Mouse (Mus musculus) layer of hippocampus, postnatal 14 days (tissue): Measurements from ENCODE around the gene Olfr983. TPM values are rescaled to one million over a fixed set of nuclear protein-coding genes. Genes with fewer than 3 reads are reported as not detected.

ENCODE experiments used
- DNase-seq, 2 experiments: peaks; one replicate each; pipeline ENCODE4 v3.0.0; 2021 to 2022; ENCODE audit warnings: low spot score in 2 of 2, mixed read lengths in 1 of 2
- long read RNA-seq, 2 experiments: library from polyadenylated mRNA; stranded (forward); transcript quantifications; one replicate each; pipeline ENCODE4 v2.0.0; 2021
- total RNA-seq, 2 experiments: library from RNA; stranded (reverse); gene quantifications; 2 replicates each; pipeline ENCODE4 v1.2.3; 2021

The Olfr983 gene
- total RNA-seq, result not detected
- long read RNA-seq, experiment 1, result 0 reads
- long read RNA-seq, experiment 2, result 0 reads

- no peak for DNase-seq
Measured at GRCm38 (mm10) chr9:40093495-40093894, at the start of gene Olfr983. Olfr983 (minus strand) TSS chr9:40093595.

GRCm38 (mm10) chr9:40141544-40141943, 48.1 kb upstream of the Olfr983 start:
- no peak for DNase-seq

GRCm38 (mm10) chr9:40139484-40139883, 46.1 kb upstream of the Olfr983 start:
- no peak for DNase-seq

- no peak for DNase-seq
Measured at GRCm38 (mm10) chr9:40136987-40137688, 43.7 kb upstream of the Olfr983 start.

GRCm38 (mm10) chr9:40130556-40130955, 37.2 kb upstream of the Olfr983 start:
- DNase-seq, result no peak

GRCm38 (mm10) chr9:40130084-40130483, 36.7 kb upstream of the Olfr983 start, which contains the start of gene Olfr985:
Olfr985 (minus strand) TSS chr9:40130184.
- DNase-seq, result no peak

GRCm38 (mm10) chr9:40117287-40117659, 23.9 kb upstream of the Olfr983 start:
- no peak for DNase-seq

- no peak for DNase-seq
Measured at GRCm38 (mm10) chr9:40116645-40117286, 23.4 kb upstream of the Olfr983 start.

- no peak for DNase-seq
Measured at GRCm38 (mm10) chr9:40114106-40114505, 20.7 kb upstream of the Olfr983 start, which contains the start of gene Olfr984. Olfr984 (minus strand) TSS chr9:40114206.

- DNase-seq, result no peak
Measured at GRCm38 (mm10) chr9:40094769-40095168, 1.4 kb upstream of the Olfr983 start.

GRCm38 (mm10) chr9:40073529-40073928, 19.9 kb downstream of the Olfr983 start, which contains the start of gene Olfr982:
Olfr982 (plus strand) TSS chr9:40073829.
- no peak for DNase-seq

GRCm38 (mm10) chr9:40050138-40050537, 43.3 kb downstream of the Olfr983 start:
- DNase-seq, result no peak

Other genes with a start within 250 kb of the Olfr983 start
- gene Olfr972, start 227.2 kb downstream of the Olfr983 start, total RNA-seq, result not detected
- not detected for gene Olfr229, start 186.3 kb downstream of the Olfr983 start, total RNA-seq
- not detected for gene Olfr974, start 156.1 kb downstream of the Olfr983 start, total RNA-seq
- not detected for gene Olfr975, start 141.5 kb downstream of the Olfr983 start, total RNA-seq
- gene Olfr976, start 132.5 kb downstream of the Olfr983 start, total RNA-seq, result not detected
- gene Olfr978, start 101.5 kb downstream of the Olfr983 start, total RNA-seq, result not detected
- not detected for gene Olfr979, start 90.1 kb downstream of the Olfr983 start, total RNA-seq
- not detected for gene Olfr980, start 84.0 kb downstream of the Olfr983 start, total RNA-seq
- gene Olfr981, start 72.1 kb downstream of the Olfr983 start, total RNA-seq, result not detected
- not detected for gene Olfr982, start 19.8 kb downstream of the Olfr983 start, total RNA-seq
- under 1 TPM in 1 of 2 experiments, not detected in 1; 0.07 TPM for gene Olfr984, start 20.6 kb upstream of the Olfr983 start, total RNA-seq
- not detected for gene Olfr985, start 36.6 kb upstream of the Olfr983 start, total RNA-seq
- gene Tmem225, start 54.5 kb upstream of the Olfr983 start, total RNA-seq, result not detected
- under 1 TPM in 1 of 2 experiments, not detected in 1; 0.12 TPM for gene Olfr986, start 87.3 kb upstream of the Olfr983 start, total RNA-seq
- 1 to 10 TPM; 3.3 to 3.5 TPM for gene Zfp202, start 98.7 kb upstream of the Olfr983 start, total RNA-seq
- 100 to 1,000 TPM; 230 to 234 TPM for gene Scn3b, start 175.6 kb upstream of the Olfr983 start, total RNA-seq